Mouse (Mus musculus) limb, embryonic 10.5 days (tissue): ENCODE data around the gene Epb41l4b. TPM values are rescaled to one million over a fixed set of nuclear protein-coding genes. Genes with fewer than 3 reads are reported as not detected.
A peak's percentile ranks its signal among the peaks of the same experiment; 100 is the strongest.

Source experiments
- DNase-seq: peaks from one replicate; pipeline ENCODE4 v3.0.0-alpha.2; 2017; ENCODE audit warnings: low spot score
- H3K27ac ChIP-seq: fragments of 300-500 bp; sonication (generic); 2 replicates; pipeline ENCODE4 v1.5.1; 2016; ENCODE audit warnings: mild to moderate bottlenecking
- H3K27me3 ChIP-seq: fragments of 300-500 bp; sonication (generic); 2 replicates; pipeline ENCODE4 v1.6.1; 2016; ENCODE audit warnings: low read depth, mild to moderate bottlenecking; ENCODE audit not compliant: poor library complexity, severe bottlenecking
- H3K36me3 ChIP-seq: fragments of 300-500 bp; sonication (generic); 2 replicates; pipeline ENCODE4 v1.6.1; 2016; ENCODE audit warnings: mild to moderate bottlenecking, moderate library complexity
- H3K4me1 ChIP-seq: fragments of 300-500 bp; sonication (generic); 2 replicates; pipeline ENCODE4 v1.6.1; 2016
- H3K4me3 ChIP-seq: fragments of 300-500 bp; sonication (generic); 2 replicates; pipeline ENCODE4 v1.5.1; 2016; ENCODE audit warnings: mild to moderate bottlenecking, moderate library complexity
- H3K9me3 ChIP-seq: fragments of 300-500 bp; sonication (generic); replicated peaks from 2 replicates; pipeline ENCODE4 v1.6.1; 2016; ENCODE audit warnings: mild to moderate bottlenecking
- whole genome bisulfite sequencing: fragments of 180-500 bp; shearing (Covaris S2); methylation state at CpG from one replicate; pipeline ENCODE4 v1.1.7; 2016; 5-methylcytosine and 5-hydroxymethylcytosine counted together
- polyA plus RNA-seq: library from polyadenylated mRNA; unstranded; fragments of >200 nt; fragmentation: Nextera tagmentation; extraction: Ambion mirVana; gene quantifications from 2 replicates; pipeline ENCODE4 v1.2.1, GENCODE M21; 2016

Gene Epb41l4b
- polyA plus RNA-seq, 1 experiment from 2014 or later = 1.6 TPM

DNA sequence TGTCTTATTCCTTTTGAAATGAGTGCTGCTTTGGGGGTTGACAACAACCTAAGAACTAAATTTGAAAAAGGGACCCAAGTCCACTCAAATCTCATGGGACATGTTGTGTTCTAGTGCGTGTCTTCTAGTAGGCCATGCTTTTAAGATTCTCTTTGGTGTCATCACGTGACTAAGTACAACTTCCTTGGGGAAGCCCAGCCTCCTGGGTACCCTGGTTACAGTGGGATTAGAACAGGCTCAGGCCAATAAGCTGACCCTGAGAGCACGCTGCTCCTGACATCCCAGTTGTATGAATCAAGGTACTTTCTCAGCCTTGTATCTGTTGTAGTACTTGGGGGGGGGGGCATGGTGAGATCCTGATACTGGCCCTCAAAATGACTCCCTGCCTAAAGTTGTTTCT, 191.5 kb downstream of the Epb41l4b start:
- Histone ChIP-seq H3K9me3 (no peaks in the 10 kb centered on the region), H3K4me3 (no peak overlapping the region), H3K27me3 (no peaks in the 10 kb centered on the region), H3K4me1 (peaks cover 7% of the 10 kb centered on the region), H3K27ac (no peak overlapping the region), H3K36me3 (no peaks in the 10 kb centered on the region)
- DNase-seq = no peak
- 87% methylated on average over 3 of the region's 3 CpGs for WGBS

- Histone ChIP-seq H3K36me3 (no peaks in the 10 kb centered on the region), H3K4me3 (no peak overlapping the region), H3K9me3 (no peaks in the 10 kb centered on the region), H3K27ac (no peak overlapping the region), H3K27me3 (no peaks in the 10 kb centered on the region), H3K4me1 (peaks cover 21% of the 10 kb centered on the region)
- DNase-seq = no peak
- whole genome bisulfite sequencing = 87% methylated on average over 6 of the region's 6 CpGs
Measured at GRCm38 (mm10) chr4:56949494-56949893, 193.7 kb downstream of the Epb41l4b start.

DNA sequence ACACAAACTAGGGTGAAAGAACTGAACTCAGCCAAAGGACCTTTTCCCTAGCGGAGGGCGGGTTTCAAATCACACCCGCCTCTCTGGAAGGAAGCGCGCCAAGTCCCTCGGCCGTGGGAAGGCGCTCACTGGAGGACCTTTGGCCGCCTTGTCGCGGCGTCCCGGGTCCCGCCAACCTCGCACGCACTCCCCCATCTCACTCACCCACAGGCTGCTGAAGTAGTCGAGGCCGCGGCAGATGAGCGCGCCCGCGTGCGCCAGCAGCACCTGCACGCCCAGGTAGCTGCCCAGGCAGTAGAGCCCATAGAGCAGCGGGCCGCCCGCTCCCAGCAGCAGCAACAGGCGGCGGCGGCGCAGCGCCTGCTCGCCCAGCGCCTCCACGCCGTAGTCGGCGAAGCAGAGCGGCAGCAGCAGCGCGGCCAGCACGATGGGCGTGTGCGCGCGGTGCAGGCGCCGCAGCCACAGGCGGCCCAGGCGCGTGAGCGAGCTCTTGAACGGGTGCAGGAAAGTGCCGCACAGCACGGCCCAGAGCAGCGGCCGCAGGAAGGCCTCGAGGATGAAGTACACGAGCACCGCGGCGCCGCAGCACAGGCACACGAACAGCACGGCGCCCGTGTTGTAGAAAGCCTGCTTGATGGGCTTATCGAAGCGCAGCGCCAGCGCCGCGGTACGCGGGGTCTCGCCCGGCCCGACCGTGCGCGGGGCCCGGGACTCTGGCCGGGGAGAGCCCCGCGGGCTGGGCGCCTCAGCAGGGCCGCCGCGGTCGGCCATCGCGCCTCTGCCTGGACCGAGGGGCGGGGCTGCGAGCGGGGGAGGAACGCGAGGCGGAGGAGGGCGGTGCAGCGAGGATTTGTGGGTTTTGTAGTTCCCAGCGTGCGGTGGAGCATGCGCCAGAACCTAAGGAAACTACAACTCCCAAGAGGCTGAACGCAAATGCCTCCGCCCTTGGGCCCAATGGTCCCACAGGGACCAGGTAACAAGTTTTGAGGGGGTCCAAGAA, 196.3 kb downstream of the Epb41l4b start, which contains the start of gene Tmem245:
Gene Tmem245, minus strand, starts transcription at position 797 of the 1,000 bp plus-strand sequence.
- Histone ChIP-seq H3K27ac (peak within 1 kb of the TSS; percentile 96), H3K4me3 (peak within 1 kb of the TSS; percentile 88), H3K36me3 (no peaks in the 10 kb centered on the region), H3K4me1 (peaks cover 38% of the 10 kb centered on the region), H3K27me3 (no peaks in the 10 kb centered on the region), H3K9me3 (no peaks in the 10 kb centered on the region)
- WGBS = under 1% methylated on average over 106 of the region's 107 CpGs
- DNase-seq = peak; percentile 95

- 3% methylated on average over 14 of the region's 14 CpGs for WGBS
- H3K27ac ChIP-seq = peak overlapping the region; percentile 96
Measured at GRCm38 (mm10) chr4:56946180-56946579, 197.1 kb downstream of the Epb41l4b start.

DNA sequence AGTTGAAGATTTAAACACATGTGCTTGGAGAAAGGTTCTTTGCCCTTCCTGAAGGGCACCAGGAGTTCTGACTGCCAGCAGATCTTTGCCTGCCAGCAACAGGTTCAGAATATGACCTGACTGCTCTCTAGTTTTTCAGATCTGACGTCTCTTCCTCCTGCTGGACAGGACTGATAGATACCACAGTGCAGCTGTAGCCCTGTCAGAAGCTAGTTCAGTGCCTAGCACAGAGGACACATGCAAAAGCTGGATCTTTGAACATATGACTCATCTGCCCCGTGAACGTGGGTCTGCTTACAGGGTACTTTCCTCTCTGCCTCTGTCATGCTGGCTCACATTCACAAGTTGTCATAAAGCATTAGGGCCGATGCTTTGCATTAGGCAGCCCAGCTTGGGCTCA, 199.0 kb downstream of the Epb41l4b start:
- no peak overlapping the region for H3K27ac ChIP-seq
- no peaks in the 10 kb centered on the region for H3K9me3 ChIP-seq
- no peak overlapping the region for H3K4me3 ChIP-seq
- no peaks in the 10 kb centered on the region for H3K36me3 ChIP-seq
- DNase-seq = no peak
- no peaks in the 10 kb centered on the region for H3K27me3 ChIP-seq
- WGBS = 71% methylated on average over 4 of the region's 4 CpGs
- peaks cover 38% of the 10 kb centered on the region for H3K4me1 ChIP-seq

More at GRCm38 (mm10) chr4:56946180-56946579, 197.1 kb downstream of the Epb41l4b start:
- Histone ChIP-seq H3K27me3 (no peaks in the 10 kb centered on the region), H3K4me1 (peaks cover 38% of the 10 kb centered on the region), H3K36me3 (no peaks in the 10 kb centered on the region), H3K4me3 (peak overlapping the region; percentile 88), H3K9me3 (no peaks in the 10 kb centered on the region)
- no peak for DNase-seq

GRCm38 (mm10) chr4:56943258-56943657, 200.0 kb downstream of the Epb41l4b start:
- no peaks in the 10 kb centered on the region for H3K27me3 ChIP-seq
- no peaks in the 10 kb centered on the region for H3K9me3 ChIP-seq
- H3K4me3 ChIP-seq = no peak overlapping the region
- peaks cover 3% of the 10 kb centered on the region for H3K36me3 ChIP-seq
- H3K4me1 ChIP-seq = peaks cover 38% of the 10 kb centered on the region
- no peak for DNase-seq
- WGBS = 59% methylated on average over 1 of the region's 1 CpGs
- no peak overlapping the region for H3K27ac ChIP-seq

GRCm38 (mm10) chr4:56942567-56942966, 200.7 kb downstream of the Epb41l4b start:
- 92% methylated on average over 1 of the region's 1 CpGs for WGBS
- Histone ChIP-seq H3K27me3 (no peaks in the 10 kb centered on the region), H3K27ac (no peak overlapping the region), H3K36me3 (peaks cover 4% of the 10 kb centered on the region), H3K4me3 (no peak overlapping the region), H3K9me3 (no peaks in the 10 kb centered on the region), H3K4me1 (peaks cover 33% of the 10 kb centered on the region)
- no peak for DNase-seq

Other genes starting within 250 kb of the Epb41l4b start
- gene Tmem245, start 196.0 kb downstream of the Epb41l4b start, polyA plus RNA-seq = 13.6 and 14.7 TPM in 2 replicates
- 0.09 and 0.20 TPM in 2 replicates for gene Frrs1l, start 153.0 kb downstream of the Epb41l4b start, polyA plus RNA-seq
- gene Ptpn3, start 158.4 kb upstream of the Epb41l4b start, polyA plus RNA-seq = 1.0 and 1.4 TPM in 2 replicates